Mouse (Mus musculus) liver, adult 10 weeks (tissue): ENCODE results near the gene Bend4. TPM values are rescaled to one million over a fixed set of nuclear protein-coding genes. Genes with fewer than 3 reads are reported as not detected.

ENCODE experiments used
- polyA plus RNA-seq: library from polyadenylated mRNA; stranded (reverse); fragments of 350-450 nt; fragmentation: Illumina TruSeq; extraction: RNeasy Lipid Tissue Mini Kit (QIAGEN cat#74804); gene quantifications from one replicate; pipeline ENCODE4 v1.2.3, GENCODE M21; 2014; ENCODE audit warnings: low read depth, low replicate concordance

Bend4 gene
- 0.21 TPM for polyA plus RNA-seq

GRCm38 (mm10) chr5:67427443-67428360 is at the start of gene Bend4:
Gene Bend4 (minus strand): TSS chr5:67428310.

Other genes starting within 250 kb of the Bend4 start
- 163 TPM for gene Tmem33, start 167.7 kb downstream of the Bend4 start, polyA plus RNA-seq
- 100 TPM for gene Slc30a9, start 121.4 kb downstream of the Bend4 start, polyA plus RNA-seq
- gene Shisa3, start 179.6 kb upstream of the Bend4 start, polyA plus RNA-seq, result 0.26 TPM